Mouse (Mus musculus) spleen, postnatal 0 days (tissue): Measurements from ENCODE around the gene Golga5. TPM values are rescaled to one million over a fixed set of nuclear protein-coding genes. Genes with fewer than 3 reads are reported as not detected.

ENCODE experiments used
- polyA plus RNA-seq: library from polyadenylated mRNA; unstranded; fragments of >200 nt; fragmentation: Nextera tagmentation; extraction: Ambion mirVana; gene quantifications from 2 replicates; pipeline ENCODE4 v1.2.1, GENCODE M21; 2015

The Golga5 gene
- 16.0 and 16.6 TPM in 2 replicates for polyA plus RNA-seq

DNA sequence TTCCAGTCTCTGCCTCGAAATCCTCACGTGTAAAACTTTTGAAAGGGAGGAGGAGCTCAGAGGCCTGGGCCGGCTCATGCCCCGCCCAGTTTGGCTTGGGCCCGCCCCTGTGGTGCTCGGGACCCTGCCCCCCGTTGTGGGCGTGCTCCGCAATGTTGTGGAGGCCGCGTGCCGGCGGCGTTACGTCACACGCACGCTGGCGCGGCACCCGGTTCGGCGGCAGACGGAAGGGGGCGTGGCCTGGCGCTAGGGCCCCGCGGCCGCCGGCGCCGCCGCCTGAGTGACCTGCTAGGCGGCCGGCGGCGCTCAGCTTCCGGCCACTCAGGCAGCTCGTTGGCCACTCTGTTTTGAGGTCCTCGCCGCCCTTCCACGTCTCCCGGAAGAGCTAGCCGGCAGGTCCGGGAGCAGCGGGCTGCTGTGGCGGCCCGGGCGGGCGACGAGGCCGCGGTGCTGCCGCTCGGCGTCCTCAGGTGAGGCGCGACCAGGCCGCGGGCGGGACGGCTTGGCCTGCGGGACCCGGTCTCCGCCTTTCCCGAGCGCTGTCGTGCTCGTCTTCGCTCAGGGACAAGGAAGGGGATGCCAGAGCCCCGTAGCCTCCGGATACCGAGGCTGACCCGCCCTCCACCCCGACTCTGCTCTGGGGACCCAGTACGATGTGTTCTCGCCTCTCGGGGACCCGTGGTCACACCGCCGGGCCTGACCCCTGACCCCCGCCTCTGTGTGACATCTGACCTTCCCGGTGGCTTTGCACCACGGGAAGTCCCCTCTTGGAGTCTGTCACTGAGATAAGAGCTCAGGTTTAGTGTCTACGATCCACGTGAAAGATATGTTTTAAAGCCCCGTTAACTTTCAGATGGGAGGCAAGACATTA, at the start of gene Golga5:
Gene Golga5 (plus strand): TSS at position 242 of the 871 bp plus-strand sequence.

DNA sequence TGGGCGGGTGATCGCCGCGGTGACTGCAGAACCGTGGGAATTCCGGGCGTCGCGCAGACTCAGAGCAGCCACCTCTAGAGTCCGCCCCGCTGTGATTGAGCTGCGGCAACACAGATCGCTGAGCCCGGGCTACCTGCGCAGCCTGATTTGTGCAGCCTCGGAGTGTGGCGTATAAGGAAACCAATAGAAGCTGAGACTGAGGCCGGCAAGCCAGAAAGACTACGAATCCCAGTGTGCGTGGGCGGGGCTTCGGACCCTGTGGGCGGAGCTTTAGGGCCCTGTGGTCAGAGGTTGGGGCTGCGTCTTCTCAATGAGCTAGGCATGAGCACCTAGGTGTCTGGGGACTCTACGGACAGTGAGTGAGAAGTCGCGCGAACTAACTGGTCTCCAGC, 29.3 kb upstream of the Golga5 start, which contains the start of gene Lgmn:
Gene Lgmn (minus strand): TSS at position 182 of the 392 bp plus-strand sequence.

Other genes with a start within 250 kb of the Golga5 start
- gene Rin3, start 186.1 kb upstream of the Golga5 start, polyA plus RNA-seq, result 28.2 and 35.4 TPM in 2 replicates
- gene Lgmn, start 29.3 kb upstream of the Golga5 start, polyA plus RNA-seq, result 70.8 and 98.9 TPM in 2 replicates
- 2.3 and 4.5 TPM in 2 replicates for gene Chga, start 85.8 kb downstream of the Golga5 start, polyA plus RNA-seq
- gene Itpk1, start 235.8 kb downstream of the Golga5 start, polyA plus RNA-seq, result 4.3 and 6.0 TPM in 2 replicates